Comparison of ENCODE assay signal across 8 mouse cellular contexts in genomic region chr2:173583455-173583854, GRCm38 (mm10). TPM values are rescaled to one million over a fixed set of nuclear protein-coding genes. Genes with fewer than 3 reads are reported as not detected.
DNase-seq lines count a peak whose midpoint lies in the region; ATAC-seq lines count a peak whose summit lies in the region.

No protein-coding gene starts in this region.

- H3K4me3 ChIP-seq in intestine, embryonic 16.5 days (ENCODE audit: low read length): no peak overlapping the region

- peak; percentile 34 for DNase-seq in heart, postnatal 4 days
- DNase-seq in heart, adult 9 months (ENCODE audit: low spot score in 2 of 2): no peak
- DNase-seq in 3T3-L1 (ENCODE audit: low read depth, low spot score) (peak; percentile 52), ES-CJ7 (ENCODE audit: low read depth, low spot score) (peak; percentile 65)
- peak; percentile 48 for DNase-seq in forelimb bud, embryonic 11.5 days (ENCODE audit: low read depth, low spot score)
- DNase-seq in retina, embryonic 14.5 days (ENCODE audit: low spot score): peak; percentile 81
- DNase-seq in right cerebral cortex, adult 18-20 months: no peak

- no peak overlapping the region for H3K9ac ChIP-seq in intestine, embryonic 16.5 days (ENCODE audit: low read depth, low read length)

- H3K27me3 ChIP-seq in intestine, embryonic 16.5 days (replicated peaks; ENCODE audit: control insufficient read depth, insufficient read depth, low read length): peaks cover 16% of the 10 kb centered on the region; the same call in 1 of the 2 replicates

- ATAC-seq in intestine, embryonic 16.5 days: no peak

- H3K36me3 ChIP-seq in intestine, embryonic 16.5 days (ENCODE audit: control insufficient read depth, insufficient read depth, low read length): no peaks in the 10 kb centered on the region

- 52% methylated on average over 5 of the region's 5 CpGs for WGBS in intestine, embryonic 16.5 days

- H3K4me1 ChIP-seq in intestine, embryonic 16.5 days (ENCODE audit: control insufficient read depth, insufficient read depth, low read length): peaks cover 7% of the 10 kb centered on the region

- no peaks in the 10 kb centered on the region for H3K9me3 ChIP-seq in intestine, embryonic 16.5 days (ENCODE audit: control insufficient read depth, low read length)

- H3K27ac ChIP-seq in intestine, embryonic 16.5 days (ENCODE audit: low read length): no peak overlapping the region

- no peak overlapping the region for H3K4me2 ChIP-seq in intestine, embryonic 16.5 days (ENCODE audit: low read depth, low read length)

RNA-seq across cellular contexts. Expression of gene Ankrd60, which starts 5.3 kb away (rescaled TPM):
- not detected for total RNA-seq in heart, postnatal 4 days (2021)
- polyA plus RNA-seq in intestine, embryonic 16.5 days (2015; fragmentation: Nextera tagmentation; extraction: Ambion mirVana): not detected in 2 replicates

Comparison
In these comparisons a context has a peak if more than half of its experiments do, and no peak if none do; other contexts are left out.
1. DNase-seq: peak in heart, postnatal 4 days (single experiment), 3T3-L1 (single experiment), ES-CJ7 (single experiment), forelimb bud, embryonic 11.5 days (single experiment) and retina, embryonic 14.5 days (single experiment); none in heart, adult 9 months (0 of 2) and right cerebral cortex, adult 18-20 months (single experiment).